Mouse (Mus musculus) NIH3T3 (cell line): ENCODE measurements at regions not wholly inside any gene's neighbourhood (a gene's known extent, or its start where the extent isn't known, plus 50 kb on each side); places are given as distances from the start of the nearest gene placed in this dataset.

Source experiments
- DNase-seq: peaks from one replicate; pipeline ENCODE4 v3.0.0-alpha.2; 2012; ENCODE audit warnings: low read depth

DNA sequence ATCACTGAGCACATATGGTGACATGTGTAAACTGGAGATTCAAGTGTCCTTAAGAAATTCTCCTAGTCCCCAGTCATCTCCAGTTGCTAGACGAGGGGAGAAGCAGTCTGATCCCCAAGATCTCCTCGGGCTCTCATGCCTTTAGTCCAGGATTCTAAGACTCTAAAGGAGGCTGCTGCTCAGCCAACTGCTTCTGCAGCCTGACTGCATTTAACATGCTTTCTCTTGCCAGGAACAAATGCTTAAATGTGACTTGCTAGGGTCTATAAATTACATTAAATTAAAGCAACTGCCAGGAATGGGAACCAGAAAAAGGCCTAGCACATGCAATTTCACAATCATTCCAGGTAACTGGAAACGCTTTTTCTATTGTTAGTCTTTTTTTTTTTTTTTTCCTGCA lies 599.8 kb upstream of the Gcfc2 start:
- DNase-seq = no peak

- DNase-seq = no peak
Measured at GRCm38 (mm10) chr6:81363969-81364529, 559.4 kb upstream of the Gcfc2 start.

GRCm38 (mm10) chr6:81388484-81388883 lies 535.0 kb upstream of the Gcfc2 start:
- no peak for DNase-seq

DNA sequence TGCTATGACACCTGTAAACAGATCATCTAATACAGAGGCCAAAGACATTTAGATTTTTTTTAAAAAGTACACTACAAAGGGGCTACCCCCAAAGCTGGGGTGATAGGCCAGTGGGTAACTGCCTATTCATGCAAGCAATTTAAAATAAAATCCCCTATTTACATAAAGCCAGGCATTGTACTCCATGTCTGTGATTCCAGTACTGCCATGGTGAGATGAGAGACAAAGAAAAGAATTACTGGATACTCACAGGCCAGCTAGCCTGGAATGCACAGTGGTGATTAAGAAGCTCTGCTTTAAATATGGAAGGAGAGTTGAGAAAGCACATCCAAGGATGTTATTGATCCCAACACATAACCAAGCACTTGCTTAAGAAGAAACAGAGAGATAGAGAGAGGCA lies 520.3 kb upstream of the Gcfc2 start:
- no peak for DNase-seq

GRCm38 (mm10) chr6:81413611-81414010 lies 509.9 kb upstream of the Gcfc2 start:
- no peak for DNase-seq

DNA sequence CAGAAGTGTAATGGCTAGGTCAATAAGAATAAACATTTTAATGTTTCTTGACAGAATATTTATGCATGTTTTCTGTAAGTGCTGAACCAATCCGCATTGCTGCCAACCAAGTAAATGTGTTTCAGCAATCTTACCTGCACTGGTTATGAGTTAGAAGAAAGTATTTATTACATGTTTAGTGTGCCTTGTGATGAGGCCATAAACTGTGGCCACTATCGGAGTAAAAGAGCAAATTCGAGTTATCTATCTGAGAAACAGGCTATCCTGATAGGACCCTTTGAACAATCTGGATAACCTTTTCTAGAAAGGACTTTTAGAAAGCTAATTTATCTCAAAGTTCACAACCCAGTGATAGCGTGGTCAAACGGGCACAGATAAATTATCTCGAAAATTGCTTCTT lies 488.7 kb upstream of the Gcfc2 start:
- no peak for DNase-seq

GRCm38 (mm10) chr6:81438951-81439722 lies 484.3 kb upstream of the Gcfc2 start:
- DNase-seq = no peak

DNA sequence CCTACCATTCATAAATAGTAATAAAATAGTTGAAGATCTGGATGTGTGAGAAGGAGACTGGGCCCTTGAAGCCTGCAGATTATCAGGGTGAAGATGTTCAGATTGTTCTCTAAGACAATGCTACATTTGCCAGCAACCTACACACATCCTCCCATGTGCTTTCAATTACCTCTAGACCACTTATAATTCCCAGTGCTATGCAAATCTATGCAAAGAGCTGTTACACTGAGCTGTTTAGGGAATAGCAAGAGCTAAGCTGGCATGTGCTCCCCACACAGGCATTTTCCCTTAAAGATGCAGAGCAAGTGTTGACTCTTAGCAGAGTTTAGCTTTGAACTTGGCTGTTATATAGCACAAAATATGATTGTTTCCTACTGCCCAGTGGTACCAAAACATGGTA lies 482.1 kb upstream of the Gcfc2 start:
- no peak for DNase-seq

DNA sequence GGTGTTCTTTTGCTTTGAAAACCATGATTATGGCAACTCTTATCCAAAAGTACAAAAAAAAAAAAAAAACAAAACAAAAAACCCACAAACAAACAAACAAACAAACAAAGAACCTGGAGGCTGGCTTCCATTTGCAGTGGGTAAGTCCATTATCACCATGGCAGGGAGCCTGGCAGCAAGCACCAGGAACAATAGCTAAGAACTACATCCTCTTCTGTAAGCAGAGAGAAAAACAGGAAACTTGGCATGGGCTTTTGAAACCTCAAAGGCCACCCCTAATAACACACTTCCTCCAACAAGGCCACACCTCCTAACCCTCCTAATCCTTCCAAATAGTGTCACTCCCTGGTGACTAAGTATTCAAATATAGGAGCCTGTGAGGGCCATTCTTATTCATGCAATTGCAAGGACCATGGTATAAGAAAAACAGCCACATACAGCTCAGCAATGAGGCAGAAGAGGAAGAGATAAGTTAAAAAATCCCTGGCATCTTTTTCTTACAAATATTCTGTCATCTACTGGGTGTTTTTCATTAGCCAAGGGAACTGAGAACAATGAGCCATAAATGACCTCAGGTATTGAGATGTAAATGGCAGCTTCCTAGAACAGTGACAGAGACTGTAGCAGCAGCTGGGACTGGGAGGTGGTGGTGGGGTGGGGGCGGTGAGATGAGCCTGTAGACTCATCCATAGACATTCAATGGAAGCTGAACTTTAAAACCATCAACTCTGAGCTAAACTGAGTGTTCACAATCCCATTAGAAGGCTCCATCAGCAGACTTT lies 477.3 kb upstream of the Gcfc2 start:
- DNase-seq = no peak

DNA sequence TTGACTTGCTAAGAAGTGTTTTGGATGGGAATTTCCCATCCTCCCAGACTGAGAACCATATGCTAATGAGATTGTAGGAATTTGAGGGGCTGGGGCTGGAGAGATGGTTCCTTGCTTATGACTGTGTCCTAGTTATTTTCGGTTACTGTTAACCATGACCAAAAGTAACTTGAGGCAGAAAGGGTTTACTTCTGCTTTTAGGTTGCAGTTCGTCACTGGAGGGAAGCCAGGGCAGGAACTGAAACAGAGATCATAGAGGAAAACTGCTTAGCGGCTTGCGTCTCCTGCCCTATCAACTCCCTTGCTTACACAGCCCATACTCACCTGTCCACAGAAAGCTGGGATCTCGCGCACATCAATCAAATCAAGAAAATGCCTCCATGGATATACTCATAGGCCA lies 475.8 kb upstream of the Gcfc2 start:
- no peak for DNase-seq

DNA sequence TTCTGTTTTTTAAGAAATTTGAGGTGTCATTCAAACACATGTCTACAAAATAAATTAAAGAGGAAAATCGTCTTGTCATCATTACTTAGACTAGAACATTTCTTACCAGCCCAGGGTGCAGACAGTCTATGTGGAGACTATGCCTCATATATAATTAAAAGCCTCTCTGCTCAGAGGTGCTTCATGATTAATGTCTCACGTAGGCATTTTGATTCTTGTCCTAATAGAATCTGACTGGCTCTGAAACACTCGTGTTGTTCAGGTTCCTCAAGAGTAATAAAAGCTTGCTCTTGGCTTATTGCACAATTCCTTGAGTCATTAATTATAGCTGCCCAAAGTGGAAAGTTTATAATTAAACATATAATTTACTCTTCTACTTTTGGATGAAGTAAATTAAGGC lies 475.1 kb upstream of the Gcfc2 start:
- no peak for DNase-seq

DNA sequence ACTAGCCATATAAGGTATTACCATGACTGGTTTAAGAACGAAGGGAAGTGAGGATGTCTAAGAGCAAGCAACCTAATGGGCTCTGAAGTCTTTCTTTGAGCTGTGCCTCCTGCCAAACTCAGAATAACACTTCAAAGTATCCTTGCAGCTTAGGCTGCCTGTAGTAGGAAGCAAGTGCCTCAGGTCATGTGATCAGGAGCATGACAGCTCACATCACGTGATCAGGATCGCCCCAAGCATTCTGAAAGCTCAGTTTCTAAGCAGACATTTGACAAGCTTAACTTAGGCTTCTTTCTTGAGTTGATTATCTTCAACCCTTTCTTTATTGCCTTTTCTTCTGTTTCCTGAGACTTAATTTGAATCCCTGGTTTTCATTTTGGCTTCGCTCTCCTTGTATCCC lies 462.4 kb upstream of the Gcfc2 start:
- DNase-seq = peak; percentile 3

GRCm38 (mm10) chr6:81464442-81464841 lies 459.0 kb upstream of the Gcfc2 start:
- DNase-seq = no peak

DNA sequence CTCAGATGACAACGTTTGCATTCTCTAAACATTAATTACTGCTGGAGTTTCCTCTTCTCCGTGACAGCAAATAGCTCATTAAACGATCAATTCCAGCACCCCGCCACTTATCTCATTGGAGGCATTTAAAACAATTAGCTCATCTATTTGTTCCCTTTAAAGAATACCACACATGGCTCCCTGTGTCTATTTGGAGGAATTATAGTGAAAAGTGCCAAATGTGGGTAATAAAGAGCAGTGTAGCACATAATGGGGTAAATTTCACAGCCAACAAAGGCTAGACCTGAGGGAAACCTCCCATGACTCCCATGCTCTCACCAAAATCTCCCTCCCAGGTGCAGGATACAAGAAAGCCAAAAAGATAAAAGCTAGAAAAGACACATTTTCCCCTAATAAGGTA lies 456.9 kb upstream of the Gcfc2 start:
- no peak for DNase-seq

DNA sequence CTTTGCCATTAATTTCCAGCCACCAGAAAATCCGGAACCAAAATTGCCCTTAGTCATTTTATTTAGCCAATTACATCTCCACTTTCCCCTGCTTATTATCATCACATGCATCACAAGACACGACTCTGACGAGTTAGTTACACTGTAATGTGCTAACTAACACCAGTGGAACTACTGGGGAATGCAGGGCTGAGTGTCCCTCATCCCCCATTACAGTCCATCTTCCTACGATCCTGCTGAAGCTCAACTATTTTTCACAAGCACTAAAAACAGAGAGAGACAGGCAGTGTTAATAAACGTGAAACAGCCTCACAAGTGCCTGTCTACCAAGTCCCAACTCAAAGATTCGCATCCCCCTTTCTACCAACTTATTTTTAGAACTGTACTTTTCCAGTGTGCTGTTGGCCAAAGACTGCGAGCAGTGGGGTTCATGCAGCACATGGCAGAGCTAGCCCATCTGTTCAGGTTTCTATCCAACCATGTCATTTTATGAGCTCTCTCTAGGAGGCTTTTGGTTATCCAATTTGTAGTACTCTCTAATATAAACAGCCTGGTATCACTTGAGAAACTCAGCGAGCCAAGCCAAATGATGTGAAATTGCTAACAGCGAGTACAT lies 452.0 kb upstream of the Gcfc2 start:
- DNase-seq = no peak

- no peak for DNase-seq
Measured at GRCm38 (mm10) chr6:81472506-81472905, 451.0 kb upstream of the Gcfc2 start.

- DNase-seq = no peak
Measured at GRCm38 (mm10) chr6:81474786-81475185, 448.7 kb upstream of the Gcfc2 start.

DNA sequence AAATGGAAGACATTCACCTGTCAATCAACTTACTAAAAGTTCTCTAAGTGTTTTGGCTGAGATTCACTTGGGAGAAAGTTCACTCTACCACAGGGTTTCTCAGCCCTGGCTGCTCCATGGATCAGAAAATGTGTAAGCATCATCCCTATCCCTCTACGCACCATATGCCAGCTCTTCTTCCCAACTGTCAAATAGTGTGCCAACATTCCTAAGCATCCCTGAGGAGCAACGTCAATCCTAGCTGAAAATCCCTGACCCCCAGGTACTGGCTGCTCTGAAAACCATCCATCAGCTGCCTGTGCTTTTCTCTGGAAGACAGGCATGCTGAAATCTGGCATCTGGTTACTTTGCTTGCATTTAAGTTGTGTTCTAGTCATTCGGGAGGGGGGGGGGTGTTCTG lies 436.5 kb upstream of the Gcfc2 start:
- no peak for DNase-seq

GRCm38 (mm10) chr6:81496239-81496638 lies 427.2 kb upstream of the Gcfc2 start:
- no peak for DNase-seq

- no peak for DNase-seq
Measured at GRCm38 (mm10) chr6:81517185-81517584, 406.3 kb upstream of the Gcfc2 start.

GRCm38 (mm10) chr6:81562260-81562659 lies 361.2 kb upstream of the Gcfc2 start:
- no peak for DNase-seq

- no peak for DNase-seq
Measured at GRCm38 (mm10) chr6:81563192-81563591, 360.3 kb upstream of the Gcfc2 start.

DNA sequence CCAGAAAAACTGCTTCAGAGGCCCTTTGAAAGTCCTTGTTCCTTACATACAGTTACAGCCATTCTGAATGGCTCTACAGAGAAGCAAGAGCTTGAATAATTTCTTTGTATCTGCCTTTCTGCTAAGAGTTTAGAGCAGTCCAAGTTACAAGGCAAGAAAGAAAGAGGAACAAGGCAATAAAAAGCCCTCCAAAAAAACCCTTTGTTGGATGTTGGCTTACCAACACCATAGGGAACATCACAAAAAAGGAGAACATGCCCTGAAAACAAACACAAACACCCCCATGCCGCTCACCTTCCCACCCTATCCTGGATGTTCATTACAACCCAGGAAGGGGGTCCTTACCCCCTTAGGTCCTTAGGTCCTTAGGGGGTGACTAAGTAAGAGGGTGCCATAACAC lies 359.2 kb upstream of the Gcfc2 start:
- no peak for DNase-seq
